Mouse (Mus musculus) embryonic facial prominence, embryonic 14.5 days (tissue): ENCODE results near the gene Spopl. TPM values are rescaled to one million over a fixed set of nuclear protein-coding genes. Genes with fewer than 3 reads are reported as not detected.
"Not testable (repeated sequence)": the region's sequence is repeated elsewhere in the genome, so short reads cannot be mapped to it uniquely, and the experiment has no call there.

Experiments
- ATAC-seq: fragments of 200-750 bp; cut with Nextera tagmentation; 2 replicates; pipeline ENCODE4 v1.8.0; 2017; ENCODE audit warnings: low read depth, moderate number of reproducible peaks, moderate TSS enrichment
- DNase-seq: peaks from one replicate; pipeline ENCODE4 v3.0.0-alpha.2; 2015; ENCODE audit warnings: low spot score
- H3K27ac ChIP-seq: fragments of 300-500 bp; sonication (generic); replicated peaks from 2 replicates; pipeline ENCODE4 v1.5.1; 2014; ENCODE audit warnings: low read depth, mild to moderate bottlenecking, low read length, moderate library complexity
- H3K27me3 ChIP-seq: fragments of 300-500 bp; sonication (generic); replicated peaks from 2 replicates; pipeline ENCODE4 v1.6.1; 2014; ENCODE audit warnings: low read length; ENCODE audit not compliant: control insufficient read depth, insufficient read depth
- H3K36me3 ChIP-seq: fragments of 300-500 bp; sonication (generic); 2 replicates; pipeline ENCODE4 v1.6.1; 2014; ENCODE audit warnings: low read length, mixed read lengths; ENCODE audit not compliant: control insufficient read depth, insufficient read depth
- H3K4me1 ChIP-seq: fragments of 300-500 bp; sonication (generic); 2 replicates; pipeline ENCODE4 v1.6.1; 2014; ENCODE audit warnings: antibody characterized with exemption, low read length; ENCODE audit not compliant: control insufficient read depth, insufficient read depth
- H3K4me2 ChIP-seq: fragments of 300-500 bp; sonication (generic); 2 replicates; pipeline ENCODE4 v1.6.1; 2014; ENCODE audit warnings: low read depth, mild to moderate bottlenecking, low read length, moderate library complexity, mixed read lengths
- H3K4me3 ChIP-seq: fragments of 300-500 bp; sonication (generic); 2 replicates; pipeline ENCODE4 v1.5.1; 2014; ENCODE audit warnings: low read depth, mild to moderate bottlenecking, low read length
- H3K9ac ChIP-seq: fragments of 300-500 bp; sonication (generic); 2 replicates; pipeline ENCODE4 v1.6.1; 2014; ENCODE audit warnings: low read depth, mild to moderate bottlenecking, low read length, moderate library complexity, mixed read lengths
- H3K9me3 ChIP-seq: fragments of 300-500 bp; sonication (generic); 2 replicates; pipeline ENCODE4 v1.6.1; 2016; ENCODE audit warnings: low read length; ENCODE audit not compliant: control insufficient read depth
- WGBS: fragments of 180-500 bp; shearing (Covaris S2); extraction: QIAGEN DNeasy Blood & Tissue Kit; methylation state at CpG from one replicate; pipeline ENCODE4 v1.1.7; 2014; 5-methylcytosine and 5-hydroxymethylcytosine counted together
- polyA plus RNA-seq: library from polyadenylated mRNA; unstranded; fragments of >200 nt; fragmentation: Nextera tagmentation; extraction: Ambion mirVana; gene quantifications from 2 replicates; pipeline ENCODE4 v1.2.1, GENCODE M21; 2014

The Spopl gene
- polyA plus RNA-seq, 1 experiment from 2014 or later, result 14.1 TPM

- H3K27ac ChIP-seq, result no peak overlapping the region
- DNase-seq, result no peak
- H3K9me3 ChIP-seq, result no peaks in the 10 kb centered on the region
- no peaks in the 10 kb centered on the region for H3K36me3 ChIP-seq
- no peak overlapping the region for H3K4me2 ChIP-seq
- H3K9ac ChIP-seq, result no peak overlapping the region
- no peak overlapping the region for H3K4me3 ChIP-seq
- 93% methylated on average over 2 of the region's 2 CpGs for WGBS
- no peak for ATAC-seq
- H3K4me1 ChIP-seq, result no peaks in the 10 kb centered on the region
- H3K27me3 ChIP-seq, result no peaks in the 10 kb centered on the region
These were observed 6.7 kb downstream of the Spopl start for GRCm38 (mm10) chr2:23565081-23565801.

- ATAC-seq, result no peak
- no peak overlapping the region for H3K4me3 ChIP-seq
- 92% methylated on average over 3 of the region's 3 CpGs for WGBS
- H3K27me3 ChIP-seq, result no peaks in the 10 kb centered on the region
- no peaks in the 10 kb centered on the region for H3K4me1 ChIP-seq
- no peak for DNase-seq
- H3K36me3 ChIP-seq, result no peaks in the 10 kb centered on the region
- no peaks in the 10 kb centered on the region for H3K9me3 ChIP-seq
- no peak overlapping the region for H3K27ac ChIP-seq
- H3K9ac ChIP-seq, result no peak overlapping the region
- no peak overlapping the region for H3K4me2 ChIP-seq
These were observed 9.0 kb downstream of the Spopl start for GRCm38 (mm10) chr2:23562898-23563297.

- no peak overlapping the region for H3K4me3 ChIP-seq
- H3K27me3 ChIP-seq, result no peaks in the 10 kb centered on the region
- no peaks in the 10 kb centered on the region for H3K36me3 ChIP-seq
- DNase-seq, result no peak
- WGBS, result 90% methylated on average over 2 of the region's 2 CpGs
- no peak overlapping the region for H3K27ac ChIP-seq
- no peak overlapping the region for H3K9ac ChIP-seq
- no peak overlapping the region for H3K4me2 ChIP-seq
- ATAC-seq, result no peak
- H3K4me1 ChIP-seq, result no peaks in the 10 kb centered on the region
- no peaks in the 10 kb centered on the region for H3K9me3 ChIP-seq
These were observed 12.7 kb downstream of the Spopl start for GRCm38 (mm10) chr2:23559186-23559585.

GRCm38 (mm10) chr2:23551235-23551634 lies 20.7 kb downstream of the Spopl start:
- no peak for ATAC-seq
- H3K27me3 ChIP-seq, result no peaks in the 10 kb centered on the region
- no peaks in the 10 kb centered on the region for H3K9me3 ChIP-seq
- H3K4me3 ChIP-seq, result no peak overlapping the region
- H3K9ac ChIP-seq, result no peak overlapping the region
- no peak for DNase-seq
- H3K36me3 ChIP-seq, result no peaks in the 10 kb centered on the region
- H3K27ac ChIP-seq, result no peak overlapping the region
- 94% methylated on average over 1 of the region's 1 CpGs for WGBS
- H3K4me2 ChIP-seq, result no peak overlapping the region
- H3K4me1 ChIP-seq, result no peaks in the 10 kb centered on the region

- Histone ChIP-seq H3K4me2 (no peak overlapping the region), H3K27me3 (no peaks in the 10 kb centered on the region), H3K9ac (no peak overlapping the region), H3K27ac (no peak overlapping the region), H3K4me3 (no peak overlapping the region), H3K4me1 (no peaks in the 10 kb centered on the region), H3K9me3 (no peaks in the 10 kb centered on the region), H3K36me3 (no peaks in the 10 kb centered on the region)
- DNase-seq (no peak), ATAC-seq (no peak)
- 100% methylated on average over 1 of the region's 1 CpGs for WGBS
These were observed 24.7 kb downstream of the Spopl start for GRCm38 (mm10) chr2:23547220-23547619.

GRCm38 (mm10) chr2:23539967-23540366 lies 31.9 kb downstream of the Spopl start:
- DNase-seq (no peak), ATAC-seq (no peak)
- WGBS, result 92% methylated on average over 4 of the region's 4 CpGs
- Histone ChIP-seq H3K9ac (no peak overlapping the region), H3K27me3 (no peaks in the 10 kb centered on the region), H3K4me3 (no peak overlapping the region), H3K9me3 (no peaks in the 10 kb centered on the region), H3K36me3 (peaks cover 16% of the 10 kb centered on the region; the same call in 1 of the 2 replicates), H3K27ac (no peak overlapping the region), H3K4me2 (no peak overlapping the region), H3K4me1 (no peaks in the 10 kb centered on the region)

- not testable (repeated sequence) for H3K27ac ChIP-seq, H3K4me3 ChIP-seq, H3K4me2 ChIP-seq, H3K4me1 ChIP-seq, DNase-seq, ATAC-seq, H3K9me3 ChIP-seq, H3K9ac ChIP-seq, H3K27me3 ChIP-seq
- H3K36me3 ChIP-seq, result peaks cover 40% of the 10 kb centered on the region
- whole genome bisulfite sequencing, result 97% methylated on average over 2 of the region's 2 CpGs
These were observed 44.2 kb downstream of the Spopl start for GRCm38 (mm10) chr2:23527717-23528116.

- Histone ChIP-seq H3K27me3 (no peaks in the 10 kb centered on the region), H3K9me3 (no peaks in the 10 kb centered on the region), H3K9ac (no peak overlapping the region), H3K4me2 (no peak overlapping the region), H3K4me3 (no peak overlapping the region), H3K27ac (no peak overlapping the region), H3K4me1 (no peaks in the 10 kb centered on the region), H3K36me3 (peaks cover 9% of the 10 kb centered on the region; the same call in 1 of the 2 replicates)
- 82% methylated on average over 3 of the region's 3 CpGs for WGBS
- DNase-seq (no peak), ATAC-seq (no peak)
These were observed 66.8 kb downstream of the Spopl start for GRCm38 (mm10) chr2:23505141-23505540.

GRCm38 (mm10) chr2:23481715-23482114 lies 90.2 kb downstream of the Spopl start:
- no peak for DNase-seq
- WGBS, result 85% methylated on average over 1 of the region's 1 CpGs
- H3K27ac ChIP-seq, result no peak overlapping the region
- H3K4me3 ChIP-seq, result no peak overlapping the region
- no peak for ATAC-seq
- no peak overlapping the region for H3K4me2 ChIP-seq
- no peak overlapping the region for H3K9ac ChIP-seq
- no peaks in the 10 kb centered on the region for H3K9me3 ChIP-seq
- H3K36me3 ChIP-seq, result no peaks in the 10 kb centered on the region
- no peaks in the 10 kb centered on the region for H3K27me3 ChIP-seq
- H3K4me1 ChIP-seq, result no peaks in the 10 kb centered on the region
